Mouse (Mus musculus): ENCODE results near the gene Slk. TPM values are rescaled to one million over a fixed set of nuclear protein-coding genes. Genes with fewer than 3 reads are reported as not detected.

The Slk gene
- total RNA-seq, 4 experiments from 2014 or later: 28.2 to 34.9 (median 31.6) TPM

GRCm38 (mm10) chr19:47651160-47651480 is 71.6 kb downstream of the Slk start:
- no peak for DNase-seq (ENCODE audit: low spot score in 2 of 2)

- no peak for DNase-seq (ENCODE audit: low spot score in 2 of 2)
These were observed 72.8 kb downstream of the Slk start for GRCm38 (mm10) chr19:47652255-47652654.

- no peak for DNase-seq (ENCODE audit: low spot score in 2 of 2)
These were observed 73.7 kb downstream of the Slk start for GRCm38 (mm10) chr19:47653173-47653572.

GRCm38 (mm10) chr19:47654896-47655295 is 75.4 kb downstream of the Slk start:
- no peak for DNase-seq (ENCODE audit: low spot score in 2 of 2)

GRCm38 (mm10) chr19:47658914-47659535 is 79.5 kb downstream of the Slk start:
- peak in 1 of 2 experiments; percentile 31 for DNase-seq (ENCODE audit: low spot score in 2 of 2)

- no peak for DNase-seq (ENCODE audit: low spot score in 2 of 2)
These were observed 80.4 kb downstream of the Slk start for GRCm38 (mm10) chr19:47659765-47660408.

- DNase-seq (ENCODE audit: low spot score in 2 of 2): no peak
These were observed 88.1 kb downstream of the Slk start for GRCm38 (mm10) chr19:47667601-47668000.

GRCm38 (mm10) chr19:47668399-47668798 is 88.9 kb downstream of the Slk start:
- no peak for DNase-seq (ENCODE audit: low spot score in 2 of 2)

- peak in 1 of 2 experiments; percentile 28 for DNase-seq (ENCODE audit: low spot score in 2 of 2)
These were observed 94.9 kb downstream of the Slk start for GRCm38 (mm10) chr19:47674419-47674818.

- DNase-seq (ENCODE audit: low spot score in 2 of 2): no peak
These were observed 99.2 kb downstream of the Slk start for GRCm38 (mm10) chr19:47678675-47679074.

GRCm38 (mm10) chr19:47689592-47689991 is 110.1 kb downstream of the Slk start:
- DNase-seq (ENCODE audit: low spot score in 2 of 2): no peak

- DNase-seq (ENCODE audit: low spot score in 2 of 2): no peak
These were observed 112.5 kb downstream of the Slk start, which contains the start of gene Col17a1 for GRCm38 (mm10) chr19:47691994-47692393. TSS of gene Col17a1 (minus strand) at chr19:47692094.

Other genes starting within 250 kb of the Slk start
- gene Sh3pxd2a, start 115.3 kb upstream of the Slk start, total RNA-seq (2022): 10 to 100 TPM; 33.4 to 44.9 (median 41.1) TPM
- gene Stn1, start 42.2 kb upstream of the Slk start, total RNA-seq (2022): 1 to 10 TPM; 3.3 to 4.2 (median 4.0) TPM
- under 1 TPM in 1 of 4 experiments, not detected in 3; 0.04 TPM for gene Col17a1, start 112.4 kb downstream of the Slk start, total RNA-seq (2022)
- gene Sfr1, start 152.0 kb downstream of the Slk start, total RNA-seq (2022): 10 to 100 TPM; 78.5 to 91.6 (median 81.7) TPM

Measured in gastrocnemius, adult 8-10 months (tissue).